Mouse (Mus musculus): ENCODE data around the gene Phc2.
"Not testable (repeated sequence)": the region's sequence is repeated elsewhere in the genome, so short reads cannot be mapped to it uniquely, and the experiment has no call there.

Gene Phc2

DNA sequence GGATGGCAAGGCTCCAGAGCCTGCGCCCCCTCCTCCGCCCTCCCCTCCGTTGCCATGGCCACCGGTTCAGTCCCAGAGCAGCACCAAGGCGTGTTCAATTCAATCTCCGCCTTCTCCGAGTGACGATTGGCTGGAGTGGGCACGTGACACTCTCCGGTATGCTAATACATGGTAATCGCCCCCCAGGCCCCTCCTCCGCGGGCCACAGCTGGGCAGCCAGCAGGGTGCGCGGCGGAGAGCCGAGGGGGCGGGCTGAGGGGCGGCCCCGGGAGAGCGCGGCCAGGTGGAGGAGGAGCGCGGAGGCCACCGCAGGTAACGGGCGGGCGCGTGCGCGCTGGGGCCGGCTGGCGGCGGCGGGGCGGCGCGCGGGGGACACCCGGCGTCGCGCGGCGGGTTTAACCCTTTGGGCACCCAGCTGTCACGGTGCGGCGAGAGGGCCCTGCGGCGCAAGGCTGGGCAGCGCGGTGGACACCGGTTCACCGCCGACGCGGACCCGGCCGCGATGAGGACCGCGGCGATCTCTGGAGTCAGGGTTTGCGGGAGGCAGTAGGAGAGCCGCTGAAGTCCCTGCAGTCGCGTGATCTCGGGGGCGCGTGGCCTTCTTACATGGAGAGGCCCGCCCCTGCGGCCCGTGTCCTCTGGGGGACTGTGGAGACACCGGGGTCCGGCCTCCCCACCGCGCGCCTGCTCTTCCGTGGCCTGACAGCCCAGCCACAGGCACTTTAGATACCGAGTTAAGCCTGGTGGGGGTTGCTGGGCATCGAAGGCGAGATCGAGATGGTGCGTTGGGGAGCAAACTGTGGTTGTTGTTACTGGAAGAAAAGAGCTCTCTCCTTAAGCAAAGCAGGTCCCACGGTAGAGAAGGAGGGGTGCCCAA is at the start of gene Phc2:
Phc2 (plus strand) TSS at position 198 of the 877 bp plus-strand sequence.
- DNase-seq (ENCODE audit: low spot score), result peak; percentile 65

DNA sequence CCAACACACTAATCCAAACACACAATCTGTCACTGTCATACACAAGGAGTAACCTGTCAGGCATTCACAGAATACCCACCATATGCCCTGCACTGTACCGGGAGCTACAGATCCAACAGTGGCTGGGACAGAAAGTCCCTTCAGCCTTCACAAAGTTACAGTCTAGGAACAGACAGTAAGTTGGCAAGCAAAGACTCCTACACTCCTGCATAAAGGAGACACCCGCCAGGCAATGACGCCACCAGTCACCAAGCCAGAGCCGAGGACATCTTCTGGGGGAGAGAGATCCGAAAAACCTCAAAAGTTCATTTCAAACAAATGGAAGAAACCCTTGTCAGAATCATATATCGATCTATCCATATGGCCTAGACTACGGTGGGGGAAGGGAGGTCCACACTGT is 47.9 kb upstream of the Phc2 start:
- no peak for DNase-seq (ENCODE audit: low spot score)

DNA sequence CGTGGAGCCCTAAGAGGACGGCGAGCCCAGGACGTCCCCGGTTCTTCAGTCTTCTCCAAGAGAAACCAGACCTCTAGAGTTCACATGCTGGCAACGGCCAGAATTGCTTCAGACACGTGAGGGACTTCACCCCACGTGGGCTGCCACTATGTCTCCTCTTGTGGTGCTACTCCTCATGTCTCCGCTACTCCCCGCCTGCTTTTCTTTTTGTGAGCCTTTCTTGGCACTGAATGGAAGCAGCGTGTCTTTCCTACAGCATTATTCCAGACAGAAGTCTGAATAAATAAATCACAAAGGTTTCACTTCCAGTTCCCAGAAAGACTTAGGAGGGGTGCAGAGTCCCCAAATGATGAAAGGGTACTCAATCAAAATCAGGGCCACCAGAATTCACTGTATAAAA is 46.8 kb upstream of the Phc2 start:
- DNase-seq (ENCODE audit: low spot score), result no peak

DNA sequence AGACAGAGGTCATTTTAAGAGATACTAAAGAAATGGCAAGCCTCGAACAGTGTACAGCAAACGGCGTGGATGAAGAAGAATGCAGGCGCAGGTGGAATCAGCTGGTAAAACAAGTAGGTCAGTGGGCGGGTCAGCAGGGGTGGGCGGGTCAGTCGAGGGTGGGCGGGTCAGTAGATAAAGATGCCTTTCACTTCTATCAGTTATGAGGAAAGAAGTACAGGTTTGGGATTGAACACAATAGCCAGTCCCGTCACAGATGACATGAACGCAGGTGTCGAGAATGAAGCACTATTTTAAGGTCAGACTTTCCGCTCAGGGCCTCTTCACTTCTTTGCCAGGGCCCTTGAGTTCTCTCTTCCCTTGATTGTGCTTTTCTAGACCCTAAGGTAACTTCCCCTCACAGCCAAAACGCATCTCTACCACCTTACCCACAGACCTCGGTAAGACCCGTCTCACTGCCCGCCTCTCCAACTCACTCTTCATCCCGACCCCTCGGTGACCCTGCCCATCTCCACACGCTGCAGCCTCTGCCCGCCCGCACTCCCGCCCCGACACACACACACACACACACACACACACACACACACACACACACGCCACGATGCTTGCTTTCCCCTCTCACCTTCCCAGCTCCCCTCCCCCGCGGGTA is 45.1 kb upstream of the Phc2 start:
- no peak for DNase-seq (ENCODE audit: low spot score)

DNA sequence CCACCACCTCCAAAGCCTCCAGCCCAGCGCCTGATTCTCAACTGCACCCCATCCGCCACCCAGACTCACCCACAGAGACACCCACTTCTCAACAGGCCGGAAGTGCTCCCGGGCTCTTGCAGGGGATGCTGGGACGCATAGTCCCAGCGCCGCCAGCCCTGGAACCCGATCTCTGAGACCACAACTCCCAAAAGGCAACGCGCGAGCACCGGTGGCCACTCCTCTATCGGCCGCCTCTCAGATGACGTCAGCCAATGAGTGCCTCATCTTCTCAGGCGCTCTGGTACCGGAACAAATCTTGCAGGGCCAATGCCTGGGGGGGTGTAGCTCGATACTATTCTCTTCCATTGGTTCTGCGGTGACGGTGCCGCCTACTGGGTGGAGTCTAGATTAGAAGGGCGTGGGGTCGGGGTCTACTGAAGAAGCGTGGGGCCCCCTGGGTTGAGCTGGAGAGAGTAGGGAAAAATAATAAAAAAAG is 44.5 kb upstream of the Phc2 start, which contains the start of gene Zscan20:
Zscan20 (minus strand) TSS at position 174 of the 478 bp plus-strand sequence.
- DNase-seq (ENCODE audit: low spot score), result peak; percentile 77

DNA sequence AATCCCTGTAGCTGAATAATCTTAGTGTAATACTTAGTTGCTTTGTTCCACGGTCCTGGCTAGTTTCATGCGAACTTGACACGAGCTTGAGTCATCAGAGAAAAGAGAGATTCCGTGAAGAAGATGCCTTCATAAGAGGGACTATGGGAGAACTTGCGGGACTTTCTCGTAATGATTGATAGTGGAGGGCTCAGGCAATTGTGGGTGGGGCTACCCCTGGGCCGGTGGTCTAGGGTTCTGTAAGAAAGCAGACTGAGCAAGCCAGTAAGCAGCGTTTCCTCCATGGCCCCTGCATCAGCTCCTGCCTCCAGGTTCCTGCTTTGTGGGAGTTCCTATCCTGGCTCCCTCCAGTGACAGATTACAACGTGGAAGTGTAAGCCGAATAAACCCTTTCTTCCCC is 43.8 kb upstream of the Phc2 start:
- DNase-seq (ENCODE audit: low spot score), result no peak

DNA sequence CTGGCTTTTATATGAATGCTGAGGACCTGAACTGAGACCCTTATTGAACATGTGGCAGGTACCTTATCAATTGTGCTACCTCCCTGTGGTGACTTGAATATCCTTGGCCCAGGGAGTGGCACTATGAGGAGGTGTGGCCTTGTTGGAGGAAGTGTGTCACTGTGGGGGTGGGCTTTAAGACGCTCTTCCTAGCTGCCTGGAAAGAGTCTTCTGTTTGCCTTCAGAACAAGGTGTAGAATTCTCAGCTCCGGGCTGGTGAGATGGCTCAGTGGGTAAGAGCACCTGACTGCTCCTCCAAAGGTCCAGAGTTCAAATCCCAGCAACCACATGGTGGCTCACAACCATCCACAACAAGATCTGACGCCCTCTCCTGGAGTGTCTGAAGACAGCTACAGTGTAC is 42.8 kb upstream of the Phc2 start:
- DNase-seq (ENCODE audit: low spot score), result not testable (repeated sequence)

DNA sequence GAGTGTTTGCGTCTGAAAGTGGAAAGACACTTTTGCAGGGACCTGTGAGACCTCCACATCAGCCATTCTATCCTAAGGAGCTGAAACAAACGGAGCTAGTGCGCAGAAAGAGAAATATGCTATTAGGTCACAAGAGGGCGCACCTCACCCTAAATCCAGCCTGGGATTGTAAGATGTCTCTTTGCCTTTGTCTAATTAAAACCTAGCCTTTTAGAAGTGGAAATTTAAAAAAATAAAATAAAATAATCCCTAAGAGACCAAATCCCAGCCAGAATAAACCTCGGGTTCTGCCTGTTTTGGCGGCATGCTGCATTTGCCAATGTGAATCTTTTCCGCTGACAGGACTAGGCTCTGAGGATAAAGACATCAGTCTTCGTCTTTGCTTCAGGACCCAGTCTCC is 41.2 kb upstream of the Phc2 start:
- no peak for DNase-seq (ENCODE audit: low spot score)

DNA sequence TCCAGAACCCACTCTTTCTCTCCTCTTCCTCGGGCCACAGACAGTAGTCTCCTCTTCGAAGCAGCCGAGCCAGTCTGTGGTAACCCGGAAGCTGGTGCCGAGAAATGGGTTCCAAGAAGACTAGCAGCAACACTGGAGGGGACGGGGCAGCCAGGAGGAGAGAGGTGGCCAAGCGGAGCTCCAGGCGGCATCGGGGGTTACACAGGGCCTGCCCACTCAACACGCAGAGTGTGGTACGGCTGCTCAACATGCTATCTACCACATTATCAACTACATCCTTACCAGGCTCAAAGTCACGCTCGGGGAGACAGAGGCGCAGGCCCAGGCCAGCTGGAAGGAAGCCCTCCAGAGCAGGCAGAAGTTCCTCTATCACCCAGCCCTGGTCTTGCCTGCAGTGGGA is 38.7 kb upstream of the Phc2 start:
- no peak for DNase-seq (ENCODE audit: low spot score)

DNA sequence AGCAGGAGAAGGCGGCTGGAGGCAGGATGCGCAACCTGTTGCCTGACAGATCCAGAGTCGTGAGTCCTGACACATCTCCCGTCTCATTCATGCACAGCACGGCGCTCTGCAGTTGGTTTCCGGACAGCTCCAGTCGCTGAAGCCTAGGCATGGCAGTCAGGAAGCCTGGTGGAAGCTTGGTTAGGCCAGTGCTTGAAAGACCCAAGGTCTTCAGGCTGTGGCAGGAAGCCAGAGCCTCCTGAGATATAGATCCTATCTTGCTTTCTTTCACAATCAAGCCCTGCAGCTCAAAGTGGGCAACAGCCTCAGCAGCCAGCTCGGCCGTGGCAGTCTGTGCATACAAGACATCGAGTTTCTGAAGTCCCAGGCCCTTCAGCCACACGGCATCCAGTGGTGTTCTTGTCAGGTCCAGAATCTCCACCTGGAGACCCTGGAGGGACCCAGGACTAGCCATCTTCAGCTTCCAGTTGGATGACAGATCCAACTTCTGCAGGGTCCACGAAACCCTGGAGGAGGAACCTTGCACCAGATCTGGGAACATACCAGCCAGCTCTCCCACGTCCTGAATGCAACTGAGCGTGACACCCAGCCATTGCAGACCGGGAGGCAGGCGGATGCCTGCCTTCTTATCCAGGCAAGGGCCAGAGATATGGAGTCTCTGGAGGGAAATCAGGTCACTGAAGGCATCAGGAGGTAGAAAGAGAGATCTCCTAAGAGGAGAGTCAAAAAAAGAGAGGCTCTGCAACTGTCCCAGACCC is 37.0 kb upstream of the Phc2 start:
- DNase-seq (ENCODE audit: low spot score), result no peak

DNA sequence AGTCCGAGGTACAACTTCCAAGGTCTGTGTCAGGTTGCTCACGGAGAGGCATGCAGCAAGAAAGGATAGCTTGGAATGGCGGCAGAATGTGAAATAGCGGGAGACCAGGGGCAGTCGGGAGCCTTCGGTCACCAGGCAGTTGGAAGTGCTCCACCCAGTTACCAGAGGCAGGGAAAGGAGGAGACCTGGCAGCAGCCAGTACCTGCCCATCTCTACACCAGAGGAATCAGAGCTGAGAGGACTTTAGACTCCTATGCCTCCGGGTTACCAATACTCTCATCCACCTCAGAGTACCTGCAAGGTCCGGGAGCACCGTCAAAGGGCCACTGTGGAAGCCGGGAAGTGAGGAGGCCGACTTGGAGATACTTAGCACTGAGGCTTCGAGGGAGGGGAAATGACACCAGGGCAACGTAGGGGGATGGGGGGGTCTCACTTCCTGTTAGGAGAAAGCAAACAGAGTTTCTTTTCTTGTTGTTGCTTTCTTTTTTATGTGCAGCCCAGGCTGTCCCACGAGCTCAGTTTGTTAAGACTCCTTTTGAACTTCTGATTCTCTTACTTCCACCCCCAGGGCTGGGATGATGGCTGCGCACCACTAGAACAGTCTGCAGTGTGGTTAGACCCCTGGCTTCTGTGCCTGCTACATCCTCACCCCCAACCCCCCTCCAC is 36.1 kb upstream of the Phc2 start, which contains the start of gene Tlr12:
Tlr12 (minus strand) TSS at position 374 of the 666 bp plus-strand sequence.
- no peak for DNase-seq (ENCODE audit: low spot score)

DNA sequence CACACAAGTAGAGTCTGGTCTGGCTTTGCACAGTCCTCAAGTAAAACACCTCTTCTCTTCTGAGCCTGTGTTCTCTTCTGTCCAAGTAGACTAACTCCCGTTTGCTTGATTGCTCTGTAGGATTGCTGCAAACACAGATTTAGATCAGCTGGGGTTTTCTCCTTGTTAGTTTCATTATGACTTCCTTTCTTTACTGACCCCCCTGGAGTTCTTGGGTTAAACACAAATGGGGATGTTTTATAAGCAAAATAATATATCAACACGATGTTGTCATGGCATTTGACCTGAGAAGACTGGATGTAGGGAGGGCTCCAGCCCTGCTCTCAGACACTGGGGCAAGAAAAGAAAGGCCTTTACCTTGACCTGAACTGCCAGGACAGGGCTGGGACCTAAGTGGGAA is 35.5 kb upstream of the Phc2 start:
- DNase-seq (ENCODE audit: low spot score), result no peak

DNA sequence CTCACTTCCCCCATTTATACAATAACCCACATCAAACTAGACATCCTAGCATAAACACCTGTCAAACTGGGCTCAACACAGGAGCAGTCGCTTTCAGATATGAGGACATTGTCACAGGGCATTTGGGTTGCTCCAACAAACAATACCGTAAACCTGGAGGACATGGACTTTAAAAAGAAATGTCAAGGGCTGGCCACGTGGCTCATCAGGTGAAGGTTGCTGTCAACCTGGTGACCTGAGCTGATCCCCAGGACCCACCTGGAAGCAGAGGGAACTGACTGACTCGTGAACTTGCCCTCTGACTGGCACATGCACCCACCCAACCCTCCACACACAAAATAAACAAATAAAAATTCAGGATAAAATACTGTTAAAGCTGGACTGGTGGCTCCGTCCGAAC is 33.9 kb upstream of the Phc2 start:
- no peak for DNase-seq (ENCODE audit: low spot score)

DNA sequence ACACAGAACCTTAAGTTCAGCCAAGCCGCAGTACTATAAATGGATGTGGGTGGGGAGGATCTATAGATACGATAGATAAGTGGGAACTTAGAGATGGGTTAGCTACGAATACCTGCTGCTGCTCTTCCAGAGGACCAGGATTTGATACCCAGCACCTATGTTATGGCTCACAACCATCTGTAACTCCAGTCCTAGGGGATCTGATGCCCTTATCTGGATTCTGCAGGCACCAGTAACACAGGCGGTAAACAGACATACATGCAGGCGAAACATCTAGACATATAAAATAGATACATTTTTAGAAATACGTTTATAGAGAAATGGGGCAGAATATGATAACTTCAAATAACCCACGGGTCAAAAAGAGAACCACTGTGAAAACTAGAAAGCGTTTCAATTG is 33.4 kb upstream of the Phc2 start:
- no peak for DNase-seq (ENCODE audit: low spot score)

DNA sequence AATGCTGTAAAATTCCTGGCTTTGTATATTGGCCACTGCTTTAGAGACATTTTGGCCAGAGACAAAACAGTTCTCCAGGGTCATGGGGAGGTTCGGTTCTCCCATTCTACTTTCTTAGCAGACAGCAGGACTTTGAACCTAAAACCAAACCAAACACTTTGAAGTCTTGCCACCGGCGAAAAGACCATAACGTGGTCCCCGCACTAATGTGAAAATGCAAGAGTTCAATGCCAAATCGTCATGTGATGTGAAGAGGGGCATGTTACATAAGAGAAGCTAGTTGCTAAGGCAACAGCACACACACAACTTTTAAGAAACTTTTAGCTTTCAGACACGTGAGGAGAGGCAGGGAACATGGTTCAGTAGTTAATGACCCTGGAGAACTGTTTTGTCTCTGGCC is 19.1 kb upstream of the Phc2 start:
- DNase-seq (ENCODE audit: low spot score), result no peak

DNA sequence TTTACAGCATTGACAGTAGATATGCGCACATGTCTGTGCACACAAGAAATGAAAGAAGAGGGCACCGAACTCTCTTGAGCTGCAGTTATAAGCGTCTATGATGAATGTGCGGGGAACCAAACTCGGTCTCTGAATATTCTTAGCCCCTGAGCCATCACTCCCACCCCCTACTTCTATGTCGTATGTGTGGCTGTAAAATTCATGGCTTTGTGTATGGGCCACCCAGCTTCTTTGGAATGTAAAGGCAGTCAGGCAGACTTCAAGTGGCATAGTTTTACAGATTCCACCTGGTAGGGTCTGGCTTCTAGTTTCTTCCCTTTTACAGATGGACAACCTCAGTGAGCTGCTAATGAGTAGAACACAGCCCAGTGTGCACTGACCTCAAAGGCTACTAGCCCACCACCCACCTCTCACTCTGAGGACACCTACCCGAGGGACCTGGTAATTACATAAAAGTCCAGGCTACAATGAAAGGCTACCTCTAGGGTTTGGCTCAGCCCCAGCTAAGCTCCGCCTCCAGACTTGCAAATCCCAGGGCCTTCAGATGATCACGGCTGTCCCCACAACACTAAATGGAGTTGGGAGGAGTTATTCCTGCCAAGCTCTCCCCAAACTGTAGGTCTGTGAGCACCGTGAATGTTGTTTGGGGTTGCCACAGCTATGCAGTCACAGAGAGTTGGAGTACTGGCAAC is 18.5 kb upstream of the Phc2 start:
- no peak for DNase-seq (ENCODE audit: low spot score)

DNA sequence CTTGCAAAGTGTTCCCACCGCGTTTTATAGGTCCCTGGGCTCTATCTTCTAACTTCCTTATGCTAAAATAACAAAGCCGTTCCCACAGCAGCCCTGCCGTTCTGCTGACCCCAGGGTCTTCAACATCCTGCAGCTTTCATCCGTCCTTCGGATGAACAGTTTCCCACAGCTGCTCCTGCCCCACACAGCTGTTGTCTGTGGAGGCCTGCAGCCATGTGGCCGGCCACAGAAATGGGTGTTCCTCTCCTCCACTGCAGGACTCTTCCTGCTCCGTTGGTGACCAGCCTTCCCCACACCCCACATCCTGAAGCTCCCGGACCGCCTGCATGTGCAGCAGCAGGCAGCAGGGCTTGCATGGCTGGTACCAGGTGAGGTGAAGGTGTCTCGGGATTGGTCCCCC is 17.3 kb upstream of the Phc2 start:
- no peak for DNase-seq (ENCODE audit: low spot score)

DNA sequence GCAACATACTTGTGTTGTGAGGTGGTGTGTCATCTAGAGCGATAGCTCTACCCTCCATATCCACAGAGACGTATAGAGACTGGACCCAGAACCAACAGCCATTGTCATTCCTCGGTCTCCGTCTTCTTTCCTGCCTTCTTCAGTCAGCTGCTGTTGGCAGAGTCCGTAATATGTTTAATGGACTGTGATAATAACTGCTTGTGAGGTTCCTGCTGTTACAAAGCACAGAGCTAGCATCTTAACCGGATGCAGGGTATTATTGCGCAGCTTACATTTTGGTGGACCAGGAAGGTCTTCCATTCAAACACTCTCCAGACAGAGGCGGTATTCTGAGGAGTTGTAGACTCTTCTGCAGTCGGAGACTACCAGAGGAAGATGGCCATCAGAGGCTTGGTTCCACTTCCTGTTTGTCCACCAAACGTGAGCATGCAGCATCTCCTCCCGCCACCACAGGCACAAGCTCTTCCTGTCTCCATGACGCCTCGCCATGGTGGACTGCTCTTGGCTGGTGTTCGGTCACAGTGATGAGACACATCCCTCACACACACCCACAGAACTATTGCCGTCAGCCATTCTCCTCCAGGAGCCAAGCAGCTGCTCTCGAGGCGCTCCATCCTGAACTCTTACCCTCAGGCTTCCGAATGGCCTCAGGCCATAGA is 16.1 kb upstream of the Phc2 start:
- DNase-seq (ENCODE audit: low spot score), result no peak

DNA sequence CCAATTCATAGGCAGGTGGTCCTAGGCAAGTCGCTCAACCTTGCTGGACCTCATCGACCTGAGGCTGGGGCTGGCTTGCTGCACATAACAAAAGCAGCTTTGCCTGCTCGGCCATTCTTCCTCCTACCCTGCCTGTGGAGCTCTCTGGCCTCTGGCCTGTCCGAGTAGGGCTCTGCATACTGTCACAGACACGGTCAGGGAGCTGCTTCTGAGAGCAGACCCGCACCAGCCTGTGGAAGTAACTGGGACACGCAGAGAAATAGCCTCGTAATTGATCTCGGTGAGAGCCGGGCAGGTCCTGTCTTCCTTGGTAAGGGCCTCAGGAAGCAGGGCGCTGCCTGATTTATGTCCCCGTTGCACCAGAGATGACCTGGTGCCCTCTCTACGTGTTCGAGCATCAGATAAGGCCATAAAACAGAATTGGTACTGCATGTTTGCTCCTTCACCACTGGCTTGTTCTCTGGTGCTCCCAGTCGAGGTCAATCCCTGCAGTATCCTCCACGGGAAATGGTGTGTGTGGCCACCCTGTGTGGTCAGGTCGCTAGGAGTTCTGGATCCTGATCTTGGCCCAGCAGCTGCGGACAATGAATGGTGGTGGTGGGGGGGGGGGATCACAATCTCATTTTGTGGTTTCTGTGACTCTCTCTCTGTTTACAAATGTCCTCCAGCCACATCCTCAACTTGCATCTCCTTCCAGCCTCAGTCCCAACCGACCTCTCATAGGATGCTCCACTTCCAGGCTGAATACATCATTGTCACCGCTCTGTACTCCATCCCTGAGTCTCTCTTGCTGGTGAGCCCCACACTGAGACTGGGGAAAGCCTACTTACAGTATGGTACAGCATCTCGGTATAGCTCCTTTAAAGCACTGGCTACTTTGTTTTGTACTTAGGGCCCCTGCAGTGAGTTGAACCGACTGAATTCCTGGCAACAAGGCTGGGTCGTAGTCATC is 12.5 kb upstream of the Phc2 start:
- DNase-seq (ENCODE audit: low spot score), result no peak

DNA sequence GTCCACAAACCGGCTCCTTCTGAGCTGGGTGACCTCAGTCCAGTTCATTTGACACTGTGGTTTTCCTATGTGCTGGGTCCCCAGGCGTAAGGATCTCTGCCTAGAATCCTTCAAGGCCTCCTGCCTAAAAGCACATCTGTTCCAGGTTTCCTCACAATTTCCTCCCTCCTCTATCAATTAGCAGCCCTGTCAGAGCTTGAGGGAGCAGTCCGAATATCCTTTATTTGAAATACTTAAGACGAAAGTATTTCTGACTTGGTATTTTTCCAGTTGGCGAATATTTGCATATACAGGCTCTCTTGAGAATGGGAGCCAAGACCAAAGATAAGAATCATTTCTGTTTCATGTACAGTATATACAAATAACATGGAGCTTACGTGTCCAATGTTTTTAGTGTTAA is 8.6 kb upstream of the Phc2 start:
- DNase-seq (ENCODE audit: low spot score), result no peak
